Comparison of ENCODE assay signal across 1 mouse cellular context in genomic region chr8:92355701-92356612, GRCm38 (mm10).
TF ChIP-seq lines count a peak whose summit lies in the region.

No protein-coding gene starts in this region.

TF ChIP-seq in MEL, 35 proteins besides CTCF, POLR2A, EP300 and RAD21 (continued from another document):
- TF ChIP-seq RCOR1 (IDR thresholded peaks at IDR 0.05; ENCODE audit: low read depth, low read length) (no peak), NRF1 (IDR thresholded peaks at IDR 0.05; ENCODE audit: insufficient read depth, low read depth, low read length, poor library complexity, severe bottlenecking) (peak; percentile 66), NELFE (IDR thresholded peaks at IDR 0.05; ENCODE audit: low read depth, low read length) (peak; percentile 76), USF2 (IDR thresholded peaks at IDR 0.05; ENCODE audit: borderline replicate concordance in 1 of 2, insufficient read depth in 1 of 2, low read depth in 1 of 2, low read length in 2 of 2) (no peak)
TF ChIP-seq in MEL: peak in this region for 16.
